Mouse (Mus musculus) heart, embryonic 12.5 days (tissue): ENCODE measurements at regions not wholly inside any gene's neighbourhood (a gene's known extent, or its start where the extent isn't known, plus 50 kb on each side); places are given as distances from the start of the nearest gene placed in this dataset.

ENCODE experiments used
- ATAC-seq: fragments of 200-750 bp; cut with Nextera tagmentation; 2 replicates; pipeline ENCODE4 v1.8.0; 2017; ENCODE audit warnings: moderate TSS enrichment, moderate library complexity; ENCODE audit not compliant: insufficient number of reproducible peaks, low FRiP score
- H3K27ac ChIP-seq: fragments of 300-500 bp; sonication (generic); 2 replicates; pipeline ENCODE4 v1.5.1; 2016; ENCODE audit warnings: mild to moderate bottlenecking, moderate library complexity; ENCODE audit not compliant: poor library complexity, severe bottlenecking
- H3K27me3 ChIP-seq: fragments of 300-500 bp; sonication (generic); replicated peaks from 2 replicates; pipeline ENCODE4 v1.6.1; 2016; ENCODE audit warnings: mild to moderate bottlenecking, moderate library complexity
- H3K36me3 ChIP-seq: fragments of 300-500 bp; sonication (generic); 2 replicates; pipeline ENCODE4 v1.6.1; 2016; ENCODE audit warnings: mild to moderate bottlenecking, moderate library complexity
- H3K4me1 ChIP-seq: fragments of 300-500 bp; sonication (generic); replicated peaks from 2 replicates; pipeline ENCODE4 v1.6.1; 2016; ENCODE audit warnings: mild to moderate bottlenecking
- H3K4me2 ChIP-seq: fragments of 300-500 bp; sonication (generic); 2 replicates; pipeline ENCODE4 v1.6.1; 2016; ENCODE audit warnings: mild to moderate bottlenecking, moderate library complexity
- H3K4me3 ChIP-seq: fragments of 300-500 bp; sonication (generic); 2 replicates; pipeline ENCODE4 v1.5.1; 2016; ENCODE audit warnings: mild to moderate bottlenecking
- H3K9ac ChIP-seq: fragments of 300-500 bp; sonication (generic); 2 replicates; pipeline ENCODE4 v1.6.1; 2016; ENCODE audit warnings: mild to moderate bottlenecking, moderate library complexity
- H3K9me3 ChIP-seq: fragments of 300-500 bp; sonication (generic); replicated peaks from 2 replicates; pipeline ENCODE4 v1.6.1; 2016; ENCODE audit warnings: mild to moderate bottlenecking, moderate library complexity
- WGBS: fragments of 180-500 bp; shearing (Covaris S2); methylation state at CpG from one replicate; pipeline ENCODE4 v1.1.7; 2016; 5-methylcytosine and 5-hydroxymethylcytosine counted together

GRCm38 (mm10) chr1:168969402-168969801 is 537.3 kb upstream of the Pbx1 start:
- 32% methylated on average over 5 of the region's 5 CpGs for WGBS
- Histone ChIP-seq H3K9ac (no peak overlapping the region), H3K27ac (no peak overlapping the region), H3K4me1 (no peaks in the 10 kb centered on the region), H3K36me3 (no peaks in the 10 kb centered on the region), H3K27me3 (no peaks in the 10 kb centered on the region), H3K9me3 (peaks cover 3% of the 10 kb centered on the region; the same call in 1 of the 2 replicates), H3K4me3 (no peak overlapping the region), H3K4me2 (no peak overlapping the region)
- ATAC-seq = no peak

- 84% methylated on average over 2 of the region's 2 CpGs for WGBS
- H3K4me2 ChIP-seq = no peak overlapping the region
- no peak overlapping the region for H3K4me3 ChIP-seq
- H3K27ac ChIP-seq = no peak overlapping the region
- no peak overlapping the region for H3K9ac ChIP-seq
- H3K36me3 ChIP-seq = no peaks in the 10 kb centered on the region
- peaks cover 3% of the 10 kb centered on the region; the same call in 1 of the 2 replicates for H3K9me3 ChIP-seq
- H3K27me3 ChIP-seq = no peaks in the 10 kb centered on the region
- H3K4me1 ChIP-seq = no peaks in the 10 kb centered on the region
- ATAC-seq = no peak
Measured at GRCm38 (mm10) chr1:168967334-168967733, 535.3 kb upstream of the Pbx1 start.

GRCm38 (mm10) chr1:168964467-168964904 is 532.4 kb upstream of the Pbx1 start:
- no peaks in the 10 kb centered on the region for H3K4me1 ChIP-seq
- no peaks in the 10 kb centered on the region for H3K9me3 ChIP-seq
- H3K4me2 ChIP-seq = no peak overlapping the region
- no peak overlapping the region for H3K9ac ChIP-seq
- no peaks in the 10 kb centered on the region for H3K27me3 ChIP-seq
- H3K4me3 ChIP-seq = no peak overlapping the region
- H3K36me3 ChIP-seq = no peaks in the 10 kb centered on the region
- no peak overlapping the region for H3K27ac ChIP-seq
- WGBS = 67% methylated on average over 6 of the region's 6 CpGs
- ATAC-seq = no peak

GRCm38 (mm10) chr1:168950947-168951346 is 518.9 kb upstream of the Pbx1 start:
- Histone ChIP-seq H3K9ac (no peak overlapping the region), H3K4me1 (no peaks in the 10 kb centered on the region), H3K4me3 (no peak overlapping the region), H3K27me3 (no peaks in the 10 kb centered on the region), H3K27ac (no peak overlapping the region), H3K9me3 (peaks cover 4% of the 10 kb centered on the region), H3K4me2 (no peak overlapping the region), H3K36me3 (no peaks in the 10 kb centered on the region)
- ATAC-seq = no peak

- no peak overlapping the region for H3K27ac ChIP-seq
- no peak overlapping the region for H3K9ac ChIP-seq
- no peaks in the 10 kb centered on the region for H3K4me1 ChIP-seq
- H3K27me3 ChIP-seq = no peaks in the 10 kb centered on the region
- H3K36me3 ChIP-seq = no peaks in the 10 kb centered on the region
- no peak overlapping the region for H3K4me3 ChIP-seq
- H3K9me3 ChIP-seq = no peaks in the 10 kb centered on the region
- WGBS = 78% methylated on average over 5 of the region's 5 CpGs
- no peak for ATAC-seq
- no peak overlapping the region for H3K4me2 ChIP-seq
Measured at GRCm38 (mm10) chr1:168924100-168924815, 492.2 kb upstream of the Pbx1 start.

- H3K4me2 ChIP-seq = no peak overlapping the region
- H3K4me3 ChIP-seq = no peak overlapping the region
- WGBS = 82% methylated on average over 9 of the region's 9 CpGs
- no peaks in the 10 kb centered on the region for H3K9me3 ChIP-seq
- H3K4me1 ChIP-seq = no peaks in the 10 kb centered on the region
- no peaks in the 10 kb centered on the region for H3K36me3 ChIP-seq
- H3K27ac ChIP-seq = no peak overlapping the region
- ATAC-seq = no peak
- H3K9ac ChIP-seq = no peak overlapping the region
- no peaks in the 10 kb centered on the region for H3K27me3 ChIP-seq
Measured at GRCm38 (mm10) chr1:168918331-168919076, 486.4 kb upstream of the Pbx1 start.

- Histone ChIP-seq H3K4me3 (no peak overlapping the region), H3K4me1 (no peaks in the 10 kb centered on the region), H3K4me2 (no peak overlapping the region), H3K9me3 (no peaks in the 10 kb centered on the region), H3K27me3 (no peaks in the 10 kb centered on the region), H3K27ac (no peak overlapping the region), H3K9ac (no peak overlapping the region), H3K36me3 (no peaks in the 10 kb centered on the region)
- WGBS = 70% methylated on average over 4 of the region's 4 CpGs
- ATAC-seq = no peak
Measured at GRCm38 (mm10) chr1:168908684-168909175, 476.7 kb upstream of the Pbx1 start.

GRCm38 (mm10) chr1:168908192-168908591 is 476.1 kb upstream of the Pbx1 start:
- H3K4me3 ChIP-seq = no peak overlapping the region
- H3K27me3 ChIP-seq = no peaks in the 10 kb centered on the region
- H3K36me3 ChIP-seq = no peaks in the 10 kb centered on the region
- H3K4me2 ChIP-seq = no peak overlapping the region
- H3K4me1 ChIP-seq = no peaks in the 10 kb centered on the region
- no peak overlapping the region for H3K9ac ChIP-seq
- no peaks in the 10 kb centered on the region for H3K9me3 ChIP-seq
- H3K27ac ChIP-seq = no peak overlapping the region
- no peak for ATAC-seq
- 91% methylated on average over 6 of the region's 6 CpGs for WGBS

GRCm38 (mm10) chr1:168898483-168898882 is 466.4 kb upstream of the Pbx1 start:
- ATAC-seq = no peak

GRCm38 (mm10) chr1:168861577-168861976 is 429.5 kb upstream of the Pbx1 start:
- Histone ChIP-seq H3K27ac (no peak overlapping the region), H3K9me3 (no peaks in the 10 kb centered on the region), H3K9ac (no peak overlapping the region), H3K4me2 (no peak overlapping the region), H3K4me1 (no peaks in the 10 kb centered on the region), H3K36me3 (no peaks in the 10 kb centered on the region), H3K27me3 (no peaks in the 10 kb centered on the region), H3K4me3 (no peak overlapping the region)
- 28% methylated on average over 3 of the region's 3 CpGs for WGBS
- ATAC-seq = no peak

More at GRCm38 (mm10) chr1:168898483-168898882, 466.4 kb upstream of the Pbx1 start:
- H3K27ac ChIP-seq = no peak overlapping the region
- H3K27me3 ChIP-seq = no peaks in the 10 kb centered on the region
- H3K4me3 ChIP-seq = no peak overlapping the region
- 69% methylated on average over 2 of the region's 2 CpGs for WGBS
- peaks cover 5% of the 10 kb centered on the region; the same call in 1 of the 2 replicates for H3K4me1 ChIP-seq
- H3K9me3 ChIP-seq = no peaks in the 10 kb centered on the region
- H3K4me2 ChIP-seq = no peak overlapping the region
- no peaks in the 10 kb centered on the region for H3K36me3 ChIP-seq
- no peak overlapping the region for H3K9ac ChIP-seq

GRCm38 (mm10) chr1:168823184-168823583 is 391.1 kb upstream of the Pbx1 start:
- Histone ChIP-seq H3K4me1 (peaks cover 13% of the 10 kb centered on the region), H3K9ac (no peak overlapping the region), H3K27ac (no peak overlapping the region), H3K4me2 (peak overlapping the region; percentile 31), H3K27me3 (no peaks in the 10 kb centered on the region), H3K9me3 (no peaks in the 10 kb centered on the region), H3K4me3 (no peak overlapping the region), H3K36me3 (no peaks in the 10 kb centered on the region)
- ATAC-seq = no peak
- 15% methylated on average over 3 of the region's 3 CpGs for WGBS
